Mouse (Mus musculus): Measurements from ENCODE around the gene Sugt1. TPM values are rescaled to one million over a fixed set of nuclear protein-coding genes. Genes with fewer than 3 reads are reported as not detected.

The Sugt1 gene
- polyA plus RNA-seq, 1 experiment, result 10.6 TPM

DNA sequence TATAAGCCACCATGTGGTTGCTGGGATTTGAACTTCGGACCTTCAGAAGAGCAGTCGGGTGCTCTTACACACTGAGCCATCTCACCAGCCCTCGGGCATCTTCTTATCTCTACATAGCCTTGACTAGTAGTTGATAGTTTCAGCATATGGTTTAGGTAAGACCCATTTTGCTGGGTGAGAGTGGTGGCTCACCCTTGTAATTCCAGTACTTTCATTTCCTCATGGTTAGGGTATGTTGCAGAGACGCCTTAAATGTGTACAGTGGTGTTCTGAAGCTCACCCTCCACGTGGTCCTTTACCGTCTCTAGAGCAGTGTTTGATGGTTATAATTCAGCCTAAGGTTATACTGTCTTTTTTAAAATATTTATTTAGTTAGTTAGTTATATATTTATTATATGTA is 18.9 kb downstream of the Sugt1 start:
- Histone ChIP-seq H3K27ac (ENCODE audit: insufficient read depth, low read depth, low read length) (no peak overlapping the region), H3K36me3 (ENCODE audit: control insufficient read depth, insufficient read depth, low read length) (peaks cover 5% of the 10 kb centered on the region), H3K4me3 (ENCODE audit: insufficient read depth, low read depth, low read length) (no peak overlapping the region), H3K4me1 (ENCODE audit: control insufficient read depth, insufficient read depth, low read length) (no peaks in the 10 kb centered on the region), H3K27me3 (replicated peaks; ENCODE audit: control insufficient read depth, insufficient read depth, low read length) (no peaks in the 10 kb centered on the region)
- TF ChIP-seq POLR2A (IDR thresholded peaks at IDR 0.05; ENCODE audit: low read depth, low read length) (no peak), CTCF (conservative IDR thresholded peaks at IDR 0.05; ENCODE audit: insufficient read depth, insufficient read length, low read depth, low read length) (no peak)
- WGBS, result 87% methylated on average over 6 of the region's 6 CpGs
- no peak for DNase-seq

DNA sequence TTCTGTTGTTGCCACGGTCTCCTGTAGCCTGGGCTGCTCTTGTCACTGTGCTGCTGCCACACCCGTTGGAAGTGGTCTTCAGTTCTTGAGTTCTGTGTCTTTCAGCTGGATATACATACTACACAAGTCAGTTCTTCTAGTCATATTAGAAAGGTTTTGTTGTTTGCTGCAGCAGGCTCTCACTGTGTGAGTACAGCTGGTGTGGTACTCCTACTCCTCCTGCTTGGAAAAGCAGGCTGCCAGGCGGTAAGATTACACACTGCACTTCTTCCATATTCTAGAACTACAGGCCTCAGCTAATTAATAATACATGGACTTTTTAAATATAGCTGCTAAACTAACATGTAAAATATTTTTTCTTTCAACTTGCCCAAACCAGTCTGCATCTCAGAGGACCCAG is 19.4 kb downstream of the Sugt1 start:
- Histone ChIP-seq H3K36me3 (ENCODE audit: control insufficient read depth, insufficient read depth, low read length) (peaks cover 5% of the 10 kb centered on the region), H3K4me3 (ENCODE audit: insufficient read depth, low read depth, low read length) (no peak overlapping the region), H3K27me3 (replicated peaks; ENCODE audit: control insufficient read depth, insufficient read depth, low read length) (no peaks in the 10 kb centered on the region), H3K27ac (ENCODE audit: insufficient read depth, low read depth, low read length) (no peak overlapping the region), H3K4me1 (ENCODE audit: control insufficient read depth, insufficient read depth, low read length) (no peaks in the 10 kb centered on the region)
- DNase-seq, result no peak
- no peak for TF ChIP-seq POLR2A (IDR thresholded peaks at IDR 0.05; ENCODE audit: low read depth, low read length)
- no peak for TF ChIP-seq CTCF (conservative IDR thresholded peaks at IDR 0.05; ENCODE audit: insufficient read depth, insufficient read length, low read depth, low read length)
- 93% methylated on average over 3 of the region's 3 CpGs for WGBS

DNA sequence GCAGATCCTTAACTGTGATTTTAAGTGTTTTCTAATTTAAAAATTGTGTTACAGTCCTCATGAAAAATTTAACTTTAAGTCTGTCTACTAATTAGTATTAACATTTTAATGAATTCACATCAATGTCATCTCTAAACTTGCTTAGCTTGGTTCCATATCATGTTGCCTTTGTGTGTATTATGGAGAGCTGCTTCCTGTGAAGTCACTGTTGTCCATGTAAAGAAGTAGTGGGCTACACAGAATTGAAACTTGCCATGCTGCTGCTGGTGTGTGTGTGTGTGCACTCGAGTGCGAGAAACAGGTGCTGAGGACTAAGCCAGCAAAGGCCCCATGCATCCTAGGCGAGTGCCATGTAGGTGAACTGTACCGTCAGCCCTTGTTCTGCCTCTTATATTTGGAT is 19.9 kb downstream of the Sugt1 start:
- no peak overlapping the region for H3K27ac ChIP-seq (ENCODE audit: insufficient read depth, low read depth, low read length)
- 97% methylated on average over 4 of the region's 4 CpGs for WGBS
- no peaks in the 10 kb centered on the region for H3K27me3 ChIP-seq (replicated peaks; ENCODE audit: control insufficient read depth, insufficient read depth, low read length)
- H3K36me3 ChIP-seq (ENCODE audit: control insufficient read depth, insufficient read depth, low read length), result peaks cover 5% of the 10 kb centered on the region
- no peak for DNase-seq
- H3K4me3 ChIP-seq (ENCODE audit: insufficient read depth, low read depth, low read length), result no peak overlapping the region
- TF ChIP-seq POLR2A (IDR thresholded peaks at IDR 0.05; ENCODE audit: low read depth, low read length), result no peak
- TF ChIP-seq CTCF (conservative IDR thresholded peaks at IDR 0.05; ENCODE audit: insufficient read depth, insufficient read length, low read depth, low read length), result no peak
- H3K4me1 ChIP-seq (ENCODE audit: control insufficient read depth, insufficient read depth, low read length), result no peaks in the 10 kb centered on the region

DNA sequence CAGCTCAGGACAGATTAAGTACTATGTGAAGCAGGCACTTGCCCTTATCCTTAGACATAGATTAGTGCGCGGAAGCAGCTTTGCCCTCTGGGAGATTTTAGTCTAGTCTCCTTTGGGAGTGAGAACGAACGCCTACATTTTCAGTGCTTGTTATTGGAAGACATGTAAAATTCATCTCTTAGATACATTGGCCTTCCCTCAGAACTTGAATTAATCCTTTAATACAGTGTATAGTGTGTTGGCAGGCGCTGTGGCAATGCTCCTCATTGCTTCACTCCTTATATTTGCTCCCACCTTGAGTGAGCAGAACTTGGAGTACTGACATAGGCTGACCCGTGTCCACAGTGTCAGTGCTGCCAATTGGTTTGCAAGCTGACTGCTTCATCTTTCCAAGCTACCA is 20.8 kb downstream of the Sugt1 start:
- WGBS, result 97% methylated on average over 6 of the region's 6 CpGs
- peaks cover 8% of the 10 kb centered on the region for H3K36me3 ChIP-seq (ENCODE audit: control insufficient read depth, insufficient read depth, low read length)
- H3K4me3 ChIP-seq (ENCODE audit: insufficient read depth, low read depth, low read length), result no peak overlapping the region
- no peak for DNase-seq
- no peaks in the 10 kb centered on the region for H3K4me1 ChIP-seq (ENCODE audit: control insufficient read depth, insufficient read depth, low read length)
- no peak overlapping the region for H3K27ac ChIP-seq (ENCODE audit: insufficient read depth, low read depth, low read length)
- no peak for TF ChIP-seq CTCF (conservative IDR thresholded peaks at IDR 0.05; ENCODE audit: insufficient read depth, insufficient read length, low read depth, low read length)
- TF ChIP-seq POLR2A (IDR thresholded peaks at IDR 0.05; ENCODE audit: low read depth, low read length), result no peak
- no peaks in the 10 kb centered on the region for H3K27me3 ChIP-seq (replicated peaks; ENCODE audit: control insufficient read depth, insufficient read depth, low read length)

DNA sequence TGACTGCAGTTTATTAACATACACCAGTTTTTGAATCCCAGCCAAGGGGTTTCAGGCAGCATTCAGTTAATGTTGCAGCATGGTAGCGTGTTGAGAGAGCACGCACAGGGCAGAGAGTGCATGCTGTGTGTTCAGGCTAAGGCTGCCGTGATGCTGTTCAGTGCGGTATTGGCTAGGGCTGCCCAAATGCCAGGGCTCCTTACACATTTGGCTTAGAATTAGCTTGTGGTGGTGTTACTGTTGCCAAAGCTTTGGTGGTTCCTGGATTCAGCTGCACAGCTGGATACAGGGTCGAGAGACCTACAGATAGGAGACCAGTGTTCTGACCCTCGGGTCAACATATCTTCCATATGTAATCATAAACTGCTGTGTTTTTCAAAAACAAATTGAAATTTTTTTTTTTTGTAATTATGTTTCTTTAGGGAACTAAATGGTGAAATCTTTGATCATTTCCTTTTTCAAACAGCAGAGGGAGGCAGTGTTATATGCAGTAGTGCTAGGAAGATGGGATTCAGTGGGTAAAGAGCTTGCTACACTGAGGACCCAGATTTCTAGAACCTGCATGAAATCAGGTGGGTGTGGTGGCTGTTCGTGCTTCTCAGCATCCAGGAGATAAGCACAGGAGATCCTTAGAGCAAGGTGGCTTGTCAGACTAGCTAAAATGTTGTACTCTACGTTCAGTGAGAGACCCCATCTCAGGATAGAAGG is 29.8 kb downstream of the Sugt1 start:
- Histone ChIP-seq H3K27ac (ENCODE audit: insufficient read depth, low read depth, low read length) (no peak overlapping the region), H3K4me1 (ENCODE audit: control insufficient read depth, insufficient read depth, low read length) (no peaks in the 10 kb centered on the region), H3K36me3 (ENCODE audit: control insufficient read depth, insufficient read depth, low read length) (peaks cover 3% of the 10 kb centered on the region), H3K4me3 (ENCODE audit: insufficient read depth, low read depth, low read length) (no peak overlapping the region), H3K27me3 (replicated peaks; ENCODE audit: control insufficient read depth, insufficient read depth, low read length) (no peaks in the 10 kb centered on the region)
- WGBS, result 81% methylated on average over 8 of the region's 8 CpGs
- no peak for TF ChIP-seq POLR2A (IDR thresholded peaks at IDR 0.05; ENCODE audit: low read depth, low read length)
- DNase-seq, result peak; percentile 12

DNA sequence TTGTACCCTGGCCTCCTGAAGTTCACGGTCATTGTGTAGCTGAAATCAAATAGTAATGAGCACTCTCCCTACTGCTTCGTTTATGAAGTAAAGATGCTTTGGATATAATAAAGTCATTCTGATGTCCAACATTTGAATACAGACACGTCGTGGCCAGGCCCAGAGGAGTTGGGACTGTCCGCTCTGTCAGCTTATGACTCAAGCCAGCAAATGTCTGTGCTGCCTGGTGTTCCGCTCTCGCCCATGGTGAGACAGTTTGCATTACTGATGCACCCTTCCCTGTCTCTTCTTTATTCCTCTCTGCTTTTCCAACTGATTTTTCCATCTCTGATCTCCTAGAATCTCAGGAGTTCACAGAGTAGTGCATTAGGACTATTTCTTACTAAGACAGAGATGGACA is 32.3 kb downstream of the Sugt1 start:
- no peak for DNase-seq
- WGBS, result 96% methylated on average over 7 of the region's 7 CpGs
- no peak overlapping the region for H3K27ac ChIP-seq (ENCODE audit: insufficient read depth, low read depth, low read length)
- peaks cover 4% of the 10 kb centered on the region for H3K36me3 ChIP-seq (ENCODE audit: control insufficient read depth, insufficient read depth, low read length)
- no peaks in the 10 kb centered on the region for H3K27me3 ChIP-seq (replicated peaks; ENCODE audit: control insufficient read depth, insufficient read depth, low read length)
- H3K4me1 ChIP-seq (ENCODE audit: control insufficient read depth, insufficient read depth, low read length), result no peaks in the 10 kb centered on the region
- no peak overlapping the region for H3K4me3 ChIP-seq (ENCODE audit: insufficient read depth, low read depth, low read length)
- TF ChIP-seq POLR2A (IDR thresholded peaks at IDR 0.05; ENCODE audit: low read depth, low read length), result no peak
- no peak for TF ChIP-seq CTCF (conservative IDR thresholded peaks at IDR 0.05; ENCODE audit: insufficient read depth, insufficient read length, low read depth, low read length)

DNA sequence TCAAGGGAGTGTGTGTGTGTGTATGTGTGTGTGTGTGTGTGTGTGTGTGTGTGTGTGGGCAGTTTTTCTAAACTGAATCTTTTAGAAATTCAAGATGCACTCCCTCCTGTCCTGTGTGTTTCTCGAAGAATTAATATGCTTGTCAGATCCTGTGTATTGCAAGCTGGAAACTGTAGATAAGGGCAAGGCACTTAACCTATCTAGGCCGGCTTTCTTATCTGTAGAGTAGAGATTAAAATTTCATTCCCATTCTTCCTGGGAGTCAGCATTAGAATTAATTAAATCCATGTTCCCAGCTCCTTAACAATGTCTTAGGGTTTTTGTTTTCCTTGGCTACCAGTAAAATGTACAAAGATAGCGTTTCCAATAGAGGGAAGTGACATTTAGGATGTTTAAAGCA is 33.7 kb downstream of the Sugt1 start:
- H3K4me3 ChIP-seq (ENCODE audit: insufficient read depth, low read depth, low read length), result no peak overlapping the region
- H3K27me3 ChIP-seq (replicated peaks; ENCODE audit: control insufficient read depth, insufficient read depth, low read length), result no peaks in the 10 kb centered on the region
- no peak overlapping the region for H3K27ac ChIP-seq (ENCODE audit: insufficient read depth, low read depth, low read length)
- no peak for DNase-seq
- H3K4me1 ChIP-seq (ENCODE audit: control insufficient read depth, insufficient read depth, low read length), result no peaks in the 10 kb centered on the region
- 32% methylated on average over 3 of the region's 3 CpGs for WGBS
- H3K36me3 ChIP-seq (ENCODE audit: control insufficient read depth, insufficient read depth, low read length), result peaks cover 8% of the 10 kb centered on the region
- TF ChIP-seq CTCF (conservative IDR thresholded peaks at IDR 0.05; ENCODE audit: insufficient read depth, insufficient read length, low read depth, low read length) (no peak), POLR2A (IDR thresholded peaks at IDR 0.05; ENCODE audit: low read depth, low read length) (no peak)
